Mouse (Mus musculus): ENCODE data around the gene Nudt4. TPM values are rescaled to one million over a fixed set of nuclear protein-coding genes. Genes with fewer than 3 reads are reported as not detected.

Nudt4 gene
- polyA plus RNA-seq, 1 experiment from 2014 or later = 69.0 TPM

- no peak overlapping the region for H3K27ac ChIP-seq (ENCODE audit: low read length)
- H3K9ac ChIP-seq (replicated peaks; ENCODE audit: low read depth, low read length) = no peak overlapping the region
- no peaks in the 10 kb centered on the region for H3K9me3 ChIP-seq (ENCODE audit: control insufficient read depth, low read length)
- no peaks in the 10 kb centered on the region for H3K27me3 ChIP-seq (replicated peaks; ENCODE audit: control insufficient read depth, insufficient read depth, low read length)
- H3K4me2 ChIP-seq (ENCODE audit: low read length) = no peak overlapping the region
- 34% methylated on average over 11 of the region's 11 CpGs for WGBS
- no peak overlapping the region for H3K4me3 ChIP-seq (replicated peaks; ENCODE audit: low read length)
- H3K4me1 ChIP-seq (replicated peaks; ENCODE audit: control insufficient read depth, insufficient read depth, low read length) = no peaks in the 10 kb centered on the region
- no peak for ATAC-seq
- H3K36me3 ChIP-seq (ENCODE audit: control insufficient read depth, insufficient read depth) = no peaks in the 10 kb centered on the region
Observed at GRCm38 (mm10) chr10:95594414-95594813, 30.5 kb upstream of the Nudt4 start.

- no peaks in the 10 kb centered on the region for H3K4me1 ChIP-seq (replicated peaks; ENCODE audit: control insufficient read depth, insufficient read depth, low read length)
- no peak overlapping the region for H3K27ac ChIP-seq (ENCODE audit: low read length)
- ATAC-seq = no peak
- no peak overlapping the region for H3K9ac ChIP-seq (replicated peaks; ENCODE audit: low read depth, low read length)
- WGBS = 85% methylated on average over 4 of the region's 4 CpGs
- no peaks in the 10 kb centered on the region for H3K27me3 ChIP-seq (replicated peaks; ENCODE audit: control insufficient read depth, insufficient read depth, low read length)
- no peaks in the 10 kb centered on the region for H3K36me3 ChIP-seq (ENCODE audit: control insufficient read depth, insufficient read depth)
- 0 out of 2 replicates have a peak, but pooled peaks cover 3% of the 10 kb centered on the region for H3K9me3 ChIP-seq (ENCODE audit: control insufficient read depth, low read length)
- H3K4me3 ChIP-seq (replicated peaks; ENCODE audit: low read length) = no peak overlapping the region
- no peak overlapping the region for H3K4me2 ChIP-seq (ENCODE audit: low read length)
Observed at GRCm38 (mm10) chr10:95591257-95591656, 27.3 kb upstream of the Nudt4 start.

GRCm38 (mm10) chr10:95590196-95590595 lies 26.2 kb upstream of the Nudt4 start:
- no peak for ATAC-seq
- Histone ChIP-seq H3K27me3 (replicated peaks; ENCODE audit: control insufficient read depth, insufficient read depth, low read length) (no peaks in the 10 kb centered on the region), H3K4me2 (ENCODE audit: low read length) (no peak overlapping the region), H3K9ac (replicated peaks; ENCODE audit: low read depth, low read length) (no peak overlapping the region), H3K4me1 (replicated peaks; ENCODE audit: control insufficient read depth, insufficient read depth, low read length) (no peaks in the 10 kb centered on the region), H3K4me3 (replicated peaks; ENCODE audit: low read length) (no peak overlapping the region), H3K36me3 (ENCODE audit: control insufficient read depth, insufficient read depth) (no peaks in the 10 kb centered on the region), H3K9me3 (ENCODE audit: control insufficient read depth, low read length) (0 out of 2 replicates have a peak, but pooled peaks cover 3% of the 10 kb centered on the region), H3K27ac (ENCODE audit: low read length) (no peak overlapping the region)
- 92% methylated on average over 6 of the region's 6 CpGs for WGBS

GRCm38 (mm10) chr10:95589196-95589595 lies 25.2 kb upstream of the Nudt4 start:
- H3K4me1 ChIP-seq (replicated peaks; ENCODE audit: control insufficient read depth, insufficient read depth, low read length) = no peaks in the 10 kb centered on the region
- no peaks in the 10 kb centered on the region for H3K27me3 ChIP-seq (replicated peaks; ENCODE audit: control insufficient read depth, insufficient read depth, low read length)
- H3K27ac ChIP-seq (ENCODE audit: low read length) = no peak overlapping the region
- WGBS = 89% methylated on average over 4 of the region's 4 CpGs
- no peak overlapping the region for H3K9ac ChIP-seq (replicated peaks; ENCODE audit: low read depth, low read length)
- H3K9me3 ChIP-seq (ENCODE audit: control insufficient read depth, low read length) = 0 out of 2 replicates have a peak, but pooled peaks cover 3% of the 10 kb centered on the region
- H3K4me3 ChIP-seq (replicated peaks; ENCODE audit: low read length) = no peak overlapping the region
- ATAC-seq = no peak
- H3K4me2 ChIP-seq (ENCODE audit: low read length) = no peak overlapping the region
- H3K36me3 ChIP-seq (ENCODE audit: control insufficient read depth, insufficient read depth) = no peaks in the 10 kb centered on the region

- H3K27ac ChIP-seq (ENCODE audit: low read length) = peak overlapping the region; percentile 28; the same call in 1 of the 2 replicates
Observed at GRCm38 (mm10) chr10:95587509-95588220, 23.7 kb upstream of the Nudt4 start.

GRCm38 (mm10) chr10:95585554-95585953 lies 21.6 kb upstream of the Nudt4 start:
- ATAC-seq = no peak
- no peak overlapping the region for H3K4me3 ChIP-seq (replicated peaks; ENCODE audit: low read length)
- 92% methylated on average over 6 of the region's 6 CpGs for WGBS

More at GRCm38 (mm10) chr10:95587509-95588220, 23.7 kb upstream of the Nudt4 start:
- no peaks in the 10 kb centered on the region for H3K36me3 ChIP-seq (ENCODE audit: control insufficient read depth, insufficient read depth)
- ATAC-seq = no peak; the same call in 1 of the 2 replicates
- no peak overlapping the region for H3K4me2 ChIP-seq (ENCODE audit: low read length)
- no peaks in the 10 kb centered on the region for H3K4me1 ChIP-seq (replicated peaks; ENCODE audit: control insufficient read depth, insufficient read depth, low read length)
- no peak overlapping the region for H3K9ac ChIP-seq (replicated peaks; ENCODE audit: low read depth, low read length)
- H3K9me3 ChIP-seq (ENCODE audit: control insufficient read depth, low read length) = 0 out of 2 replicates have a peak, but pooled peaks cover 3% of the 10 kb centered on the region
- 30% methylated on average over 8 of the region's 8 CpGs for WGBS
- no peaks in the 10 kb centered on the region for H3K27me3 ChIP-seq (replicated peaks; ENCODE audit: control insufficient read depth, insufficient read depth, low read length)
- H3K4me3 ChIP-seq (replicated peaks; ENCODE audit: low read length) = no peak overlapping the region

GRCm38 (mm10) chr10:95577567-95577950 lies 13.6 kb upstream of the Nudt4 start:
- H3K4me3 ChIP-seq (replicated peaks; ENCODE audit: low read length) = no peak overlapping the region
- H3K9me3 ChIP-seq (ENCODE audit: control insufficient read depth, low read length) = no peaks in the 10 kb centered on the region
- WGBS = 28% methylated on average over 4 of the region's 4 CpGs
- no peak for ATAC-seq
- H3K27me3 ChIP-seq (replicated peaks; ENCODE audit: control insufficient read depth, insufficient read depth, low read length) = no peaks in the 10 kb centered on the region
- no peak overlapping the region for H3K4me2 ChIP-seq (ENCODE audit: low read length)
- H3K4me1 ChIP-seq (replicated peaks; ENCODE audit: control insufficient read depth, insufficient read depth, low read length) = peaks cover 4% of the 10 kb centered on the region; the same call in 1 of the 2 replicates
- no peak overlapping the region for H3K9ac ChIP-seq (replicated peaks; ENCODE audit: low read depth, low read length)
- H3K36me3 ChIP-seq (ENCODE audit: control insufficient read depth, insufficient read depth) = no peaks in the 10 kb centered on the region
- H3K27ac ChIP-seq (ENCODE audit: low read length) = no peak overlapping the region

More at GRCm38 (mm10) chr10:95585554-95585953, 21.6 kb upstream of the Nudt4 start:
- H3K27ac ChIP-seq (ENCODE audit: low read length) = no peak overlapping the region
- H3K27me3 ChIP-seq (replicated peaks; ENCODE audit: control insufficient read depth, insufficient read depth, low read length) = no peaks in the 10 kb centered on the region
- no peak overlapping the region for H3K4me2 ChIP-seq (ENCODE audit: low read length)
- H3K4me1 ChIP-seq (replicated peaks; ENCODE audit: control insufficient read depth, insufficient read depth, low read length) = no peaks in the 10 kb centered on the region
- H3K9me3 ChIP-seq (ENCODE audit: control insufficient read depth, low read length) = 0 out of 2 replicates have a peak, but pooled peaks cover 3% of the 10 kb centered on the region
- no peaks in the 10 kb centered on the region for H3K36me3 ChIP-seq (ENCODE audit: control insufficient read depth, insufficient read depth)
- H3K9ac ChIP-seq (replicated peaks; ENCODE audit: low read depth, low read length) = no peak overlapping the region

- Histone ChIP-seq H3K27me3 (replicated peaks; ENCODE audit: control insufficient read depth, insufficient read depth, low read length) (no peaks in the 10 kb centered on the region), H3K4me2 (ENCODE audit: low read length) (no peak overlapping the region), H3K4me3 (replicated peaks; ENCODE audit: low read length) (no peak overlapping the region), H3K4me1 (replicated peaks; ENCODE audit: control insufficient read depth, insufficient read depth, low read length) (peaks cover 4% of the 10 kb centered on the region; the same call in 1 of the 2 replicates), H3K9ac (replicated peaks; ENCODE audit: low read depth, low read length) (no peak overlapping the region), H3K27ac (ENCODE audit: low read length) (no peak overlapping the region), H3K36me3 (ENCODE audit: control insufficient read depth, insufficient read depth) (no peaks in the 10 kb centered on the region), H3K9me3 (ENCODE audit: control insufficient read depth, low read length) (no peaks in the 10 kb centered on the region)
- 48% methylated on average over 14 of the region's 14 CpGs for WGBS
- ATAC-seq = no peak
Observed at GRCm38 (mm10) chr10:95576876-95577566, 13.1 kb upstream of the Nudt4 start.

GRCm38 (mm10) chr10:95575839-95576380 lies 12.0 kb upstream of the Nudt4 start:
- Histone ChIP-seq H3K4me3 (replicated peaks; ENCODE audit: low read length) (no peak overlapping the region), H3K4me1 (replicated peaks; ENCODE audit: control insufficient read depth, insufficient read depth, low read length) (peaks cover 4% of the 10 kb centered on the region; the same call in 1 of the 2 replicates), H3K4me2 (ENCODE audit: low read length) (no peak overlapping the region), H3K27ac (ENCODE audit: low read length) (no peak overlapping the region), H3K36me3 (ENCODE audit: control insufficient read depth, insufficient read depth) (no peaks in the 10 kb centered on the region), H3K27me3 (replicated peaks; ENCODE audit: control insufficient read depth, insufficient read depth, low read length) (no peaks in the 10 kb centered on the region), H3K9ac (replicated peaks; ENCODE audit: low read depth, low read length) (no peak overlapping the region), H3K9me3 (ENCODE audit: control insufficient read depth, low read length) (no peaks in the 10 kb centered on the region)
- WGBS = 70% methylated on average over 10 of the region's 10 CpGs
- ATAC-seq = no peak
